Mouse (Mus musculus) lung, postnatal 0 days (tissue): Measurements from ENCODE around the gene Usp54. TPM values are rescaled to one million over a fixed set of nuclear protein-coding genes. Genes with fewer than 3 reads are reported as not detected.
A peak's percentile ranks its signal among the peaks of the same experiment; 100 is the strongest.

Source experiments
- ATAC-seq: fragments of 200-750 bp; cut with Nextera tagmentation; 2 replicates; pipeline ENCODE4 v1.8.0; 2017; ENCODE audit warnings: moderate library complexity
- DNase-seq: peaks from one replicate; pipeline ENCODE4 v3.0.0-alpha.2; 2016; ENCODE audit warnings: low spot score
- H3K27ac ChIP-seq: fragments of 300-500 bp; sonication (generic); 2 replicates; pipeline ENCODE4 v1.5.1; 2014; ENCODE audit warnings: antibody characterized with exemption, mild to moderate bottlenecking, low read length, mixed read lengths
- H3K27me3 ChIP-seq: fragments of 300-500 bp; sonication (generic); replicated peaks from 2 replicates; pipeline ENCODE4 v1.6.1; 2014; ENCODE audit warnings: low read length, mixed read lengths; ENCODE audit not compliant: insufficient read depth
- H3K36me3 ChIP-seq: fragments of 300-500 bp; sonication (generic); 2 replicates; pipeline ENCODE4 v1.6.1; 2014; ENCODE audit warnings: low read length, mixed read lengths; ENCODE audit not compliant: insufficient read depth
- H3K4me1 ChIP-seq: fragments of 300-500 bp; sonication (generic); 2 replicates; pipeline ENCODE4 v1.6.1; 2014; ENCODE audit warnings: antibody characterized with exemption, low read depth, low read length, mixed read lengths; ENCODE audit not compliant: insufficient read depth
- H3K4me2 ChIP-seq: fragments of 300-500 bp; sonication (generic); replicated peaks from 2 replicates; pipeline ENCODE4 v1.6.1; 2014; ENCODE audit warnings: low read depth, mild to moderate bottlenecking, low read length, moderate library complexity, mixed read lengths
- H3K4me3 ChIP-seq: fragments of 300-500 bp; sonication (generic); 2 replicates; pipeline ENCODE4 v1.5.1; 2014; ENCODE audit warnings: low read depth, low read length
- H3K9ac ChIP-seq: fragments of 300-500 bp; sonication (generic); replicated peaks from 2 replicates; pipeline ENCODE4 v1.6.1; 2014; ENCODE audit warnings: low read depth, mild to moderate bottlenecking
- H3K9me3 ChIP-seq: fragments of 300-500 bp; sonication (generic); 2 replicates; pipeline ENCODE4 v1.6.1; 2016; ENCODE audit warnings: low read length, mixed read lengths
- CTCF ChIP-seq: IDR thresholded peaks from 2 replicates; pipeline ENCODE4 v1.5.1; 2016; ENCODE audit warnings: antibody characterized with exemption, mild to moderate bottlenecking
- EP300 ChIP-seq: IDR thresholded peaks from 2 replicates; pipeline ENCODE4 v1.6.1; 2016; ENCODE audit warnings: antibody characterized with exemption, mild to moderate bottlenecking, control low read depth
- WGBS: fragments of 180-500 bp; shearing (Covaris S2); extraction: QIAGEN DNeasy Blood & Tissue Kit; methylation state at CpG from one replicate; pipeline ENCODE4 v1.1.7; 2014; 5-methylcytosine and 5-hydroxymethylcytosine counted together
- polyA plus RNA-seq: library from polyadenylated mRNA; unstranded; fragments of >200 nt; fragmentation: Nextera tagmentation; extraction: Ambion mirVana; gene quantifications from 2 replicates; pipeline ENCODE4 v1.2.1, GENCODE M21; 2015

The Usp54 gene
- 3.9 and 5.0 TPM in 2 replicates for polyA plus RNA-seq

DNA sequence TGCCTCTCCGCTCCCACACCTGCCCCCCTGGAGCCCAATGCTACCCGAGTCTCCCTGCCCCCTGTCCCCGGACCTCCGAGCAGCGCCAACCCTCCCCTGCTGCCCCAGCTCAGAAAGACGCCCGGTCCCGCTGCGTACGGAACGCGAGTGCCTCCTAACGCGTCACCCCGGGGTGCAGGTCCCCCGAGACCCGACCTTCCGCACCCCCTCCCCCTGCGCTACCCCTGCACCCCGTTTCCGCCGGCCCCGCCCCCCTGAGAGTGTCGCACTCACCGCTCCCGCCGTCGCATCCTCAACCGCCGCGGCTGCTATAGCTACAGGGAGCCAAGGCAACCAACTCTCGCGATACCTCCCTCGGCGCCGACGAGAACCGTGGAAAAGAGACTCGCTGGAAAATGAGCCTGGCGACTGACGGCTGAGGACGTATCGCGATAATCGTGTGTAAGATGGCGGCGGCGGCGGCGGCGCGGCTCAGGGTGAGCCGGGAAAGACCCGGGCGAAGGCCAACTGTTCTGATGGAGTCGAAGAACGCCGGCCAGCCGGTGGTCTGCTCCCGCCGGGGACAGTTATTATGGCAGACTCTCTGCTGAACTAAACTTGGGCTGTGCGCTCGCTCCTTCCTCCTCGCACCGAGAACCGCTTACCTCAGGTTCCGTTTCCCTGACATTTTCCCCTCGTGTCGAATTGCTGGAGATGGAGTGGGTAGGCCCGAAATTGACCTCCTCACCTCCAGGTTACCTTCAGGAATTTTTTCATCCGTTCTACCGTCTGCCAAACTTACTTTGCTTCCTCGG, at the start of gene Usp54:
Usp54 (minus strand) TSS at position 420 of the 794 bp plus-strand sequence.
- Histone ChIP-seq H3K36me3 (no peaks in the 10 kb centered on the region), H3K27ac (peak within 1 kb of the TSS; percentile 96), H3K4me1 (peaks cover 2% of the 10 kb centered on the region; the same call in 1 of the 2 replicates), H3K4me2 (peak within 1 kb of the TSS; percentile 85), H3K9me3 (no peaks in the 10 kb centered on the region), H3K9ac (peak within 1 kb of the TSS; percentile 95), H3K4me3 (peak within 1 kb of the TSS; percentile 77), H3K27me3 (no peaks in the 10 kb centered on the region)
- WGBS, result under 1% methylated on average over 69 of the region's 73 CpGs
- peak; percentile 32 for TF ChIP-seq CTCF
- TF ChIP-seq EP300, result peak; percentile 84
- peak; percentile 99 for DNase-seq
- ATAC-seq, result peak; percentile 99

- DNase-seq (no peak), ATAC-seq (no peak)
- WGBS, result 83% methylated on average over 2 of the region's 2 CpGs
- Histone ChIP-seq H3K36me3 (peaks cover 60% of the 10 kb centered on the region), H3K9ac (no peak overlapping the region), H3K4me3 (no peak overlapping the region), H3K4me2 (no peak overlapping the region), H3K9me3 (no peaks in the 10 kb centered on the region), H3K27me3 (no peaks in the 10 kb centered on the region), H3K4me1 (no peaks in the 10 kb centered on the region; the same call in 1 of the 2 replicates), H3K27ac (no peak overlapping the region)
- TF ChIP-seq EP300 (no peak), CTCF (no peak)
These were observed 48.1 kb upstream of the Usp54 start for GRCm38 (mm10) chr14:20689009-20689408.

DNA sequence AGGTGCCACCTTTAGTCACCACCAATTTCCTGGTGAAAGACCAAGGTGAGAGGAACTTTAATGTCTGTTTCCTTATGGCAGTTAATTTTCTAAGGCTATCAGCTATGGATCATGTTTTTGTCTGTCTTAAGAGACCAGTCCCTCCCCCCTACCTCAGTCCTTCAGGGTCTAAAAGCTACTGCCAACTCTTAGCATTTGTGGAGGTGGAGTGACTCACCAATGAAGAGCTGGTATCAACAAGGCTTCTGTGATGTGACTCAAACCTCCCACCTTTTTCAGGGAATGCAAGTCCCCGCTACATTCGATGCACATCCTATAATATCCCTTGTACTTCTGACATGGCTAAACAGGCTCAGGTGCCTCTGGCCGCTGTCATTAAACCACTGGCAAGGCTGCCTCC, 45.7 kb upstream of the Usp54 start:
- no peaks in the 10 kb centered on the region for H3K27me3 ChIP-seq
- ATAC-seq (no peak), DNase-seq (no peak)
- no peak overlapping the region for H3K9ac ChIP-seq
- peaks cover 76% of the 10 kb centered on the region for H3K36me3 ChIP-seq
- H3K9me3 ChIP-seq, result no peaks in the 10 kb centered on the region
- TF ChIP-seq CTCF, result no peak
- no peak overlapping the region for H3K4me2 ChIP-seq
- H3K4me1 ChIP-seq, result no peaks in the 10 kb centered on the region
- WGBS, result 96% methylated on average over 3 of the region's 3 CpGs
- no peak overlapping the region for H3K4me3 ChIP-seq
- H3K27ac ChIP-seq, result no peak overlapping the region

DNA sequence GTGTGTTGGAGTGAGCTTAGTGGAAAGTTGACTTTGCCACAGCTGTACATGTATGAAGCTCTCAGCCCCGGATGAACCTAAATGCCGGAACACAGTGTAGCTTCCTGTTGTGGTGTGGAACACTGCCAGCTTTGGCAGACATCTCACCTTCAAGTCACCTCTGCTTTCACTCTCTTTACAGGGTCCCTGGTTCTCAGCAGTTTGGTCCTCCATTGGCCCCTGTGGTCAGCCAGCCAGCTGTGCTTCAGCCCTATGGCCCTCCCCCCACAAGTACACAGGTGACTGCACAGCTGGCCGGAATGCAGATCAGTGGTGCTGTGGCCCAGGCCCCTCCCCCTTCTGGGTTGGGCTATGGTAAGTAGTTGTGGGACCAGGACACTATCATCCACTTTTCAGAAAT, 41.6 kb upstream of the Usp54 start:
- Histone ChIP-seq H3K27ac (no peak overlapping the region), H3K9ac (no peak overlapping the region), H3K4me1 (no peaks in the 10 kb centered on the region), H3K27me3 (no peaks in the 10 kb centered on the region), H3K4me3 (no peak overlapping the region), H3K4me2 (no peak overlapping the region), H3K36me3 (peaks cover 74% of the 10 kb centered on the region), H3K9me3 (no peaks in the 10 kb centered on the region)
- peak; percentile 30; the same call in 1 of the 2 replicates for ATAC-seq
- WGBS, result 52% methylated on average over 3 of the region's 3 CpGs
- no peak for DNase-seq
- no peak for TF ChIP-seq EP300
- TF ChIP-seq CTCF, result no peak

- WGBS, result 93% methylated on average over 2 of the region's 2 CpGs
- Histone ChIP-seq H3K4me3 (no peak overlapping the region), H3K27me3 (no peaks in the 10 kb centered on the region), H3K27ac (no peak overlapping the region), H3K4me2 (no peak overlapping the region), H3K36me3 (peaks cover 66% of the 10 kb centered on the region), H3K9ac (no peak overlapping the region), H3K9me3 (no peaks in the 10 kb centered on the region), H3K4me1 (no peaks in the 10 kb centered on the region)
- no peak for ATAC-seq
- TF ChIP-seq CTCF (no peak), EP300 (no peak)
- DNase-seq, result no peak
These were observed 40.9 kb upstream of the Usp54 start for GRCm38 (mm10) chr14:20681742-20682141.

DNA sequence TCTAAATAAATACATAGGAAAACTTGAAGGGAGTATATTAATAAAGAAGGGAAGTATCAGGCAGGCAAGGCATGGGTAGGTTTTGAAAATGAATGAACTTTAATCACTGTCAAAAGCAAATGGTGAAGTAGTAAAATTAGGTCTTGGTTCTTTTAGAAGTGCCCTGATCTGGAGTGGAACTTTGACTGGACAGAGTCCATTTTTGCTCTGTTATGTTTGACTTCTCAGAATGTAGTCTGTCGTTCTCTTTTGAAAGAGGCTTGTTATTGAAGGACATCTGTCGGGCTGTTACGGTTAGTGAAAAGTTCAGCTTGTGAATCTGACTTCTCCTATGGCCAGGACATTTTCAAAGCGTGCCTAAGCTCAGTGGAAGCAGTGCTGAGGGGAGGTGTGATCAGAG, 37.0 kb upstream of the Usp54 start:
- WGBS, result 92% methylated on average over 4 of the region's 4 CpGs
- TF ChIP-seq EP300 (no peak), CTCF (no peak)
- ATAC-seq, result no peak
- Histone ChIP-seq H3K4me2 (no peak overlapping the region), H3K4me3 (no peak overlapping the region), H3K27me3 (no peaks in the 10 kb centered on the region), H3K9ac (no peak overlapping the region), H3K36me3 (peaks cover 42% of the 10 kb centered on the region), H3K27ac (no peak overlapping the region), H3K9me3 (no peaks in the 10 kb centered on the region), H3K4me1 (peaks cover 8% of the 10 kb centered on the region; the same call in 1 of the 2 replicates)
- DNase-seq, result no peak
